Mouse (Mus musculus) layer of hippocampus, adult 2 months (tissue): ENCODE data around the gene Zswim4. TPM values are rescaled to one million over a fixed set of nuclear protein-coding genes. Genes with fewer than 3 reads are reported as not detected.
A peak's percentile ranks its signal among the peaks of the same experiment; 100 is the strongest.

Experiments
- DNase-seq, 2 experiments: peaks; one replicate each; pipeline ENCODE4 v3.0.0; 2022; ENCODE audit warnings: low spot score in 2 of 2
- H3K27ac ChIP-seq: fragments of 200-600 bp; 2 replicates; pipeline ENCODE4 v1.8.1; 2022
- H3K4me3 ChIP-seq: fragments of 200-600 bp; 2 replicates; pipeline ENCODE4 v1.8.1; 2022; ENCODE audit warnings: mild to moderate bottlenecking
- CTCF ChIP-seq: fragments of 200-600 bp; conservative IDR thresholded peaks from 2 replicates; pipeline ENCODE4 v1.8.1; 2022; ENCODE audit warnings: antibody characterized with exemption, mild to moderate bottlenecking, moderate library complexity
- total RNA-seq, 2 experiments: library from RNA; stranded (reverse); gene quantifications; 2 replicates each; pipeline ENCODE4 v1.2.3; 2021

The Zswim4 gene
- total RNA-seq, 2 experiments from 2014 or later: 18.0 to 19.3 TPM

DNA sequence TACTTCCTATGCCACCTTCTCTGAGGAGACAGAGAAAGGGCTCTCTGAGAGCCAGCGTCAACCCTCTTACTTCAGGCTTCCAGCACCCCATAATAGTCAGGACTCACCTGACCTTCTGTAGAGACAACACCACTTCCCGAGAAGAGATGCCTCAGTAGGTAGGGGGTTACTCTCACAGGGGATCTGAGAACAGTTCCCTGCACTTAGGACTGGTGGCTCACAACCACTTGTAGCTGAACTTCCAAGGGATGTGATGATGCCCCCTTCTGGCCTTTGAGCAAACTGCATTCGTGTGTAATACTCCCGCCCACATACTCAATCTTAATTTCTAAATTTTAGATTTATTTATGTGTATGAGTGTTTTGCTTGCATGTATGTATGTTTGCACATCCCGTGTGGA lies 43.3 kb downstream of the Zswim4 start:
- TF ChIP-seq CTCF: peak; percentile 65
- Histone ChIP-seq H3K4me3 (no peak overlapping the region), H3K27ac (no peak overlapping the region)
- DNase-seq: no peak

- Histone ChIP-seq H3K4me3 (no peak overlapping the region), H3K27ac (no peak overlapping the region)
- DNase-seq: no peak
- TF ChIP-seq CTCF: no peak
Observed at GRCm38 (mm10) chr8:84193161-84193560, 43.7 kb downstream of the Zswim4 start.

GRCm38 (mm10) chr8:84192555-84192954 lies 44.3 kb downstream of the Zswim4 start:
- DNase-seq: peak in 1 of 2 experiments; percentile 67
- no peak for TF ChIP-seq CTCF
- Histone ChIP-seq H3K4me3 (peak overlapping the region; percentile 42), H3K27ac (peak overlapping the region; percentile 88)

GRCm38 (mm10) chr8:84192023-84192422 lies 44.8 kb downstream of the Zswim4 start:
- no peak for DNase-seq
- peak overlapping the region; percentile 88 for H3K27ac ChIP-seq
- no peak for TF ChIP-seq CTCF
- H3K4me3 ChIP-seq: peak overlapping the region; percentile 42

- Histone ChIP-seq H3K27ac (no peak overlapping the region), H3K4me3 (no peak overlapping the region)
- DNase-seq: no peak
- TF ChIP-seq CTCF: peak; percentile 66
Observed at GRCm38 (mm10) chr8:84190191-84190867, 46.5 kb downstream of the Zswim4 start.

DNA sequence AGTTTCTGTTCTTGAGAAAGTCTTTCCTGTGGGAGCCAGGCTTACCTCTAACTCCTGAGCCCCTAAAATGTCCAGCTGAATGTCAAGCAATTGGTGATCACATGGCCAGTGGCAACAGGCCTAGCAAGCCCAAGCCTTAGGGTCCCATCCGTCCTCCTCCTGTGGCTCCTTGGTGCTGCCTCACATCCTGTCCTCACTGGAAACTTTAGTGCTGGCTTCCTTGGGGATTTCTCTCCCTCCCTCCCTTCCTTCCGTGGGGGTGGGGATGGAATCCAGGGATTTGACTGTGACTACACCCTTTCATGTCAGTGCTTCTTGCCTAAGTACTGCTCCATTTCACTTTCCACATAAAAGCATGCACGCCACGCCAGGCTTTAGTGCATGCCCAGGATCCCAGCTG lies 47.3 kb downstream of the Zswim4 start:
- Histone ChIP-seq H3K4me3 (no peak overlapping the region), H3K27ac (no peak overlapping the region)
- TF ChIP-seq CTCF: no peak
- no peak for DNase-seq

- Histone ChIP-seq H3K4me3 (no peak overlapping the region), H3K27ac (no peak overlapping the region)
- no peak for TF ChIP-seq CTCF
- DNase-seq: no peak
Observed at GRCm38 (mm10) chr8:84188671-84189070, 48.2 kb downstream of the Zswim4 start.

- peak overlapping the region; percentile 61 for H3K27ac ChIP-seq
- TF ChIP-seq CTCF: peak; percentile 88
- DNase-seq: peak in 1 of 2 experiments; percentile 60
- H3K4me3 ChIP-seq: peak overlapping the region; percentile 47
Observed at GRCm38 (mm10) chr8:84187065-84187755, 49.6 kb downstream of the Zswim4 start.

GRCm38 (mm10) chr8:84186547-84186946 lies 50.3 kb downstream of the Zswim4 start:
- DNase-seq: peak; percentile 76 to 79
- Histone ChIP-seq H3K4me3 (peak overlapping the region; percentile 47), H3K27ac (peak overlapping the region; percentile 61)
- peak; percentile 98 for TF ChIP-seq CTCF

GRCm38 (mm10) chr8:84185117-84185516 lies 51.7 kb downstream of the Zswim4 start, which contains the start of gene Nanos3:
Gene Nanos3, minus strand, starts transcription at chr8:84185217.
- peak within 1 kb of the TSS; percentile 86 for H3K27ac ChIP-seq

DNA sequence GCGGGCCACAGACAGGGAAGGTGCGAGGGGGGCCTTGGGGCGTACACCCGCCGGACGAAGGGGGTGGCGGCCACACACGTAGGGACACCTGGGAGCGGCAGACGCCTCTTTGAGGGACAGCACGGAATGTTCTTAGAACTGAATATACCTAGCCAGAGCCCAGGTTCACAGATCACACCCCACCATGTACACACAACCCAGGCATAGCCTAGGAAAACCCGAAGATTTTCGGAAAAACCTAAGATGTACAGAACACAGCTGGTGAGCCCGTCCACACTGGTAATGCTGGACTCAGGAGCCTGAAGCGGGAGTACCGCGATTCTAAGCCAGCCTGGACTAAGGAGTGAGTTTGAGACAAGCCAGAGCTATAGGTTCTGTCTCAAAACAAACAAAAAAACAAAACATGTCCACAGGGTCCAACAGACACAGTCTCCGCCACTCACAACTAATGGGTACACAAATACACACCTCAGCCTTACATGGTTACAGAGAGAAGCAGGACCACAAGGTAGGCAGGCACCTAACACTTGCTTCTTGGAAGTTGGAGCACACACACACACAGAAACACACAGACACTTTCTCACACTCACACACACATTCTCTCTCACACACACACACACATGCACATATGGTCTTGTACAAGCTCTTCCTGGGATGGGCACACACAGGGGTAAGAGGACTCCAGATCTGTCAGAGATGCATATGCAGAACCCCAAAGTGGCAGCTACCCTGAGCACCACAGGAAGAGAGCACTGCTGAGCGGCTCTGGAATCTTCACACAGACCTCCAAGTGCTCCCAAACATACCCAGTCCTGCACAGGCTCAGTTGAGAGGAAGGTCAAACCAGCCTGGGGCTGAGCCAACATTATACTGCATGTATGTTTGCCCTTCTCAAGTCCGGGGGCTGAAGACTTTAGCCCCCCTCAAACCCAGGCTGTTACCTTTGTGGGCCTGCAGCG lies 52.5 kb downstream of the Zswim4 start:
- peak in 1 of 2 experiments; percentile 29 for DNase-seq
- TF ChIP-seq CTCF: no peak
- H3K4me3 ChIP-seq: peak overlapping the region; percentile 67
- H3K27ac ChIP-seq: peak overlapping the region; percentile 86

More at GRCm38 (mm10) chr8:84185117-84185516, 51.7 kb downstream of the Zswim4 start, which contains the start of gene Nanos3:
- H3K4me3 ChIP-seq: peak within 1 kb of the TSS; percentile 67
- DNase-seq: no peak
- TF ChIP-seq CTCF: no peak

DNA sequence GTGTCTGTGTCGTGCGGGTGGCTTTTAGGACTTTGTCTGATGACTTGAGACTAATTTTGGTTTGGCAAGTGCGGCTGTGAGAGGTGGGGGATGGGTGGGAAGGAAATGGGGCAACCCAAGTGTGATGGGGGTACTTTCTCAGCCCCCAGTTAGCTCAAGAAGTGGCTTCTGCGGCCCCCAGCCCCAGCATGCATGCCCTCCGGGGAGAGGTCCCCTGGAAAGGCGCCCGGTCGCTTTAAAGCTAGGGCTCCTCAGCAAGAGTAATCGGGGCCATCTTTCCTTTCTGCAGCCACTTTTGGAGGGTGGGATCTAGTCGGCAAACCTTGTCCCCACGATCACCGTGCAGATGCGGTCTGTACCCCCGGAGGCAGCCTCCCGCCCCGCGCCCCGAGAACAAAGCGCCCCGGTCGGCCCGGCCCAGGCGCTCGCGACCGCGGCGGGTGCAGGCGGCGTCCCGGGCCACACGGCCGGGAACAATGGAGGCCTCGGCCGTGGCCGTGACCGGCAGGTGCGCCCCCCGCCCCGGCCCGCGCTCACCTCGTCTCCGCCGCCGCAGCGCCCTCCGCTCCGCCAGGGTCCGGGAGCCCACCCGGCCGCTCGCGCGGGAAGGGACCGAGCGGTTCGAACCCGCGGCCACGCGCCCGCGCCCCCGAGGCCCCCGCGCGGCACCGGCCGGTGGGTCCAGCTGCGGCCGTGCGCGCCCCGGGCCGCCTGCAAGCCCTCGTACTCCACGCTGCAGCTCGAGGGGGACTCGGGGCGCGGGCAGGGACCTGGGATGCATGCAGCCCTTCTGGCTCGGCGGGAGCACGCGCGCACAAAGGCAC lies 53.4 kb downstream of the Zswim4 start:
- Histone ChIP-seq H3K27ac (peak overlapping the region; percentile 86), H3K4me3 (peak overlapping the region; percentile 67)
- TF ChIP-seq CTCF: no peak
- no peak for DNase-seq
